Mouse (Mus musculus): Measurements from ENCODE around the gene Gm17387. TPM values are rescaled to one million over a fixed set of nuclear protein-coding genes. Genes with fewer than 3 reads are reported as not detected.

The Gm17387 gene
- polyA plus RNA-seq, 1 experiment from 2014 or later = not detected

- H3K9ac ChIP-seq (ENCODE audit: low read length) = no peak overlapping the region
- H3K36me3 ChIP-seq (ENCODE audit: control insufficient read depth, insufficient read depth, low read length) = no peaks in the 10 kb centered on the region
- DNase-seq (ENCODE audit: low spot score, missing footprints) (no peak), ATAC-seq (ENCODE audit: low FRiP score) (no peak)
- no peaks in the 10 kb centered on the region for H3K9me3 ChIP-seq (ENCODE audit: control insufficient read depth, low read length)
- no peaks in the 10 kb centered on the region for H3K4me1 ChIP-seq (ENCODE audit: control insufficient read depth, insufficient read depth, low read length)
- H3K4me2 ChIP-seq = no peak overlapping the region
- 79% methylated on average over 4 of the region's 4 CpGs for WGBS
- no peaks in the 10 kb centered on the region; the same call in 1 of the 2 replicates for H3K27me3 ChIP-seq (ENCODE audit: control insufficient read depth, insufficient read depth, low read length)
- H3K27ac ChIP-seq (ENCODE audit: low read depth, low read length) = no peak overlapping the region
- H3K4me3 ChIP-seq (ENCODE audit: low read depth, low read length) = no peak overlapping the region
Observed at GRCm38 (mm10) chr7:141078876-141079275, 49.9 kb downstream of the Gm17387 start.

Other genes with a start within 250 kb of the Gm17387 start
- gene Syce1, start 241.3 kb upstream of the Gm17387 start, polyA plus RNA-seq (2014; fragmentation: Nextera tagmentation; extraction: Ambion mirVana) = 0.12 TPM in 1 of 2 replicates, not detected in the other
- 5.4 and 7.1 TPM in 2 replicates for gene Zfp941, start 207.0 kb upstream of the Gm17387 start, polyA plus RNA-seq (2014; fragmentation: Nextera tagmentation; extraction: Ambion mirVana)
- gene Urah, start 194.1 kb upstream of the Gm17387 start, polyA plus RNA-seq (2014; fragmentation: Nextera tagmentation; extraction: Ambion mirVana) = not detected in 2 replicates
- gene Scgb1c1, start 183.6 kb upstream of the Gm17387 start, polyA plus RNA-seq (2014; fragmentation: Nextera tagmentation; extraction: Ambion mirVana) = not detected in 2 replicates
- not detected in 2 replicates for gene Odf3, start 181.3 kb upstream of the Gm17387 start, polyA plus RNA-seq (2014; fragmentation: Nextera tagmentation; extraction: Ambion mirVana)
- not detected in 2 replicates for gene Gm45785, start 172.8 kb upstream of the Gm17387 start, polyA plus RNA-seq (2014; fragmentation: Nextera tagmentation; extraction: Ambion mirVana)
- gene Ric8a, start 172.2 kb upstream of the Gm17387 start, polyA plus RNA-seq (2014; fragmentation: Nextera tagmentation; extraction: Ambion mirVana) = 60.4 and 65.5 TPM in 2 replicates
- gene Bet1l, start 171.6 kb upstream of the Gm17387 start, polyA plus RNA-seq (2014; fragmentation: Nextera tagmentation; extraction: Ambion mirVana) = 23.9 and 25.3 TPM in 2 replicates
- gene Psmd13, start 147.2 kb upstream of the Gm17387 start, polyA plus RNA-seq (2014; fragmentation: Nextera tagmentation; extraction: Ambion mirVana) = 173 and 182 TPM in 2 replicates
- gene Sirt3, start 146.8 kb upstream of the Gm17387 start, polyA plus RNA-seq (2014; fragmentation: Nextera tagmentation; extraction: Ambion mirVana) = 18.4 and 21.6 TPM in 2 replicates
- not detected in 2 replicates for gene Cox8b, start 128.7 kb upstream of the Gm17387 start, polyA plus RNA-seq (2014; fragmentation: Nextera tagmentation; extraction: Ambion mirVana)
- gene Nlrp6, start 108.2 kb upstream of the Gm17387 start, polyA plus RNA-seq (2014; fragmentation: Nextera tagmentation; extraction: Ambion mirVana) = 0.08 and 0.21 TPM in 2 replicates
- 10.2 and 12.5 TPM in 2 replicates for gene Pgghg, start 87.7 kb upstream of the Gm17387 start, polyA plus RNA-seq (2014; fragmentation: Nextera tagmentation; extraction: Ambion mirVana)
- 0.20 TPM in 1 of 2 replicates, not detected in the other for gene Ifitm5, start 78.8 kb upstream of the Gm17387 start, polyA plus RNA-seq (2014; fragmentation: Nextera tagmentation; extraction: Ambion mirVana)
- gene Gm45717, start 73.2 kb upstream of the Gm17387 start, polyA plus RNA-seq (2014; fragmentation: Nextera tagmentation; extraction: Ambion mirVana) = not detected in 2 replicates
- gene Ifitm2, start 73.1 kb upstream of the Gm17387 start, polyA plus RNA-seq (2014; fragmentation: Nextera tagmentation; extraction: Ambion mirVana) = 198 and 207 TPM in 2 replicates
- gene Ifitm1, start 61.9 kb upstream of the Gm17387 start, polyA plus RNA-seq (2014; fragmentation: Nextera tagmentation; extraction: Ambion mirVana) = 8.0 and 9.5 TPM in 2 replicates
- gene Ifitm3, start 18.4 kb upstream of the Gm17387 start, polyA plus RNA-seq (2014; fragmentation: Nextera tagmentation; extraction: Ambion mirVana) = 13.5 and 14.0 TPM in 2 replicates
- not detected in 2 replicates for gene Ifitm6, start 11.2 kb upstream of the Gm17387 start, polyA plus RNA-seq (2014; fragmentation: Nextera tagmentation; extraction: Ambion mirVana)
- 18.8 and 19.5 TPM in 2 replicates for gene B4galnt4, start 32.0 kb downstream of the Gm17387 start, polyA plus RNA-seq (2014; fragmentation: Nextera tagmentation; extraction: Ambion mirVana)
- gene Pkp3, start 49.1 kb downstream of the Gm17387 start, polyA plus RNA-seq (2014; fragmentation: Nextera tagmentation; extraction: Ambion mirVana) = 0.82 and 0.84 TPM in 2 replicates
- gene Sigirr, start 71.4 kb downstream of the Gm17387 start, polyA plus RNA-seq (2014; fragmentation: Nextera tagmentation; extraction: Ambion mirVana) = 1.2 and 1.8 TPM in 2 replicates
- 0.12 TPM in 1 of 2 replicates, not detected in the other for gene Ano9, start 88.7 kb downstream of the Gm17387 start, polyA plus RNA-seq (2014; fragmentation: Nextera tagmentation; extraction: Ambion mirVana)
- 68.6 and 70.7 TPM in 2 replicates for gene Ptdss2, start 93.3 kb downstream of the Gm17387 start, polyA plus RNA-seq (2014; fragmentation: Nextera tagmentation; extraction: Ambion mirVana)
- gene Rnh1, start 143.7 kb downstream of the Gm17387 start, polyA plus RNA-seq (2014; fragmentation: Nextera tagmentation; extraction: Ambion mirVana) = 54.6 and 56.7 TPM in 2 replicates
- gene Hras, start 164.9 kb downstream of the Gm17387 start, polyA plus RNA-seq (2014; fragmentation: Nextera tagmentation; extraction: Ambion mirVana) = 86.1 and 103 TPM in 2 replicates
- 7.5 and 8.8 TPM in 2 replicates for gene Lrrc56, start 165.0 kb downstream of the Gm17387 start, polyA plus RNA-seq (2014; fragmentation: Nextera tagmentation; extraction: Ambion mirVana)
- gene Lmntd2, start 184.9 kb downstream of the Gm17387 start, polyA plus RNA-seq (2014; fragmentation: Nextera tagmentation; extraction: Ambion mirVana) = 2.1 and 2.5 TPM in 2 replicates
- 33.5 and 38.3 TPM in 2 replicates for gene Rassf7, start 186.7 kb downstream of the Gm17387 start, polyA plus RNA-seq (2014; fragmentation: Nextera tagmentation; extraction: Ambion mirVana)
- 59.6 and 78.3 TPM in 2 replicates for gene Phrf1, start 199.7 kb downstream of the Gm17387 start, polyA plus RNA-seq (2014; fragmentation: Nextera tagmentation; extraction: Ambion mirVana)
- 0.81 and 1.4 TPM in 2 replicates for gene Irf7, start 237.3 kb downstream of the Gm17387 start, polyA plus RNA-seq (2014; fragmentation: Nextera tagmentation; extraction: Ambion mirVana)
- gene Cdhr5, start 247.7 kb downstream of the Gm17387 start, polyA plus RNA-seq (2014; fragmentation: Nextera tagmentation; extraction: Ambion mirVana) = not detected in 2 replicates